Mouse (Mus musculus) liver, adult 2 months (tissue): ENCODE results near the gene Rap1a. TPM values are rescaled to one million over a fixed set of nuclear protein-coding genes. Genes with fewer than 3 reads are reported as not detected.

Experiments used
- DNase-seq: peaks from one replicate; pipeline ENCODE4 v3.0.0-alpha.2; 2011; ENCODE audit warnings: low read depth, low spot score; ENCODE audit errors: extremely low read depth
- H3K27ac ChIP-seq: fragments of 200-500 bp; replicated peaks from 2 replicates; pipeline ENCODE4 v1.5.1; 2012; ENCODE audit warnings: low read depth, mild to moderate bottlenecking, control low read depth, inconsistent platforms, low read length; ENCODE audit not compliant: insufficient read depth
- H3K27me3 ChIP-seq: fragments of 200-500 bp; 2 replicates; pipeline ENCODE4 v1.6.1; 2012; ENCODE audit warnings: mild to moderate bottlenecking, moderate library complexity, low read length, inconsistent platforms; ENCODE audit not compliant: control insufficient read depth, insufficient read depth
- H3K36me3 ChIP-seq: fragments of 200-500 bp; 2 replicates; pipeline ENCODE4 v1.6.1; 2012; ENCODE audit warnings: low read length, inconsistent platforms; ENCODE audit not compliant: control insufficient read depth, insufficient read depth
- H3K4me1 ChIP-seq: fragments of 200-500 bp; 2 replicates; pipeline ENCODE4 v1.6.1; 2011; ENCODE audit warnings: low read length; ENCODE audit not compliant: control insufficient read depth, insufficient read depth
- H3K4me3 ChIP-seq: fragments of 200-500 bp; 2 replicates; pipeline ENCODE4 v1.5.1; 2011; ENCODE audit warnings: low read depth, mild to moderate bottlenecking, control low read depth, low read length, moderate library complexity; ENCODE audit not compliant: insufficient read depth
- H3K79me2 ChIP-seq: fragments of 200-500 bp; 2 replicates; pipeline ENCODE4 v1.6.1; 2012; ENCODE audit warnings: inconsistent platforms, mild to moderate bottlenecking, low read length, moderate library complexity; ENCODE audit not compliant: control insufficient read depth, insufficient read depth
- H3K9ac ChIP-seq: fragments of 200-500 bp; 2 replicates; pipeline ENCODE4 v1.6.1; 2012; ENCODE audit warnings: low read depth, mild to moderate bottlenecking, control low read depth, inconsistent platforms, low read length
- CTCF ChIP-seq: fragments of 200-500 bp; IDR thresholded peaks from 2 replicates; pipeline ENCODE4 v1.5.1; 2011; ENCODE audit warnings: low read depth, low read length, control low read depth
- POLR2A ChIP-seq: fragments of 200-500 bp; IDR thresholded peaks from 2 replicates; pipeline ENCODE4 v1.6.1; 2011; ENCODE audit warnings: low read length, control low read depth; ENCODE audit not compliant: insufficient read depth; ENCODE audit errors: extremely low read depth
- WGBS: fragments of 180-500 bp; shearing (Covaris S2); methylation state at CpG from one replicate; pipeline ENCODE4 v1.1.7; 2018; 5-methylcytosine and 5-hydroxymethylcytosine counted together
- polyA plus RNA-seq: library from polyadenylated mRNA; depleted of rRNA; stranded (reverse); fragments of >200 nt; gene quantifications from 2 replicates; pipeline ENCODE4 v1.2.3, GENCODE M21; 2012
- total RNA-seq: library from RNA; depleted of rRNA; stranded (reverse); fragments of >200 nt; gene quantifications from 2 replicates; pipeline ENCODE4 v1.2.3, GENCODE M21; 2014

Gene Rap1a
- total and polyA plus RNA-seq, 2 experiments, result 8.7 to 65.2 TPM

DNA sequence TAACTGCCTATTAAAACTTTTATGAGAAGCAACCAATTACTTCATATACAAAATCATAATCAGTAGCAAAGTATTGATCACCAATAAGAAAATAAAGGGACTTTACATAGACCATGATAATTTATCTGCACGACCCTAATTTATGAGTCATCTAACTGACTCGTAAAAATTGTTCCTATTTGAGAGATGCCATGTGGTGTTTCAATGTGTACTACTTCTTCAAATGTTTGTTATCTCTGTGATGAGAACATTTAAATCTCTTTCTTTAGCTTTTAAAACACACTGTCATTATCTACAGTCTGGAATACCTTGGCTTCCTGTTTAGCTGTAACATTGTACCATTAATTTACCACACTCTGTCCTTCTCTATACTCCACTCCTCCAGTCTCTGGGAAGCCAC lies 31.8 kb downstream of the Rap1a start:
- H3K36me3 ChIP-seq, result no peaks in the 10 kb centered on the region
- peaks cover 24% of the 10 kb centered on the region; the same call in 1 of the 2 replicates for H3K79me2 ChIP-seq
- H3K9ac ChIP-seq, result no peak overlapping the region
- no peak overlapping the region for H3K27ac ChIP-seq
- no peaks in the 10 kb centered on the region for H3K27me3 ChIP-seq
- H3K4me1 ChIP-seq, result no peaks in the 10 kb centered on the region; the same call in 1 of the 2 replicates
- WGBS, result 67% methylated on average over 2 of the region's 2 CpGs
- no peak overlapping the region for H3K4me3 ChIP-seq
- no peak for TF ChIP-seq CTCF
- no peak for TF ChIP-seq POLR2A
- no peak for DNase-seq

- H3K9ac ChIP-seq, result no peak overlapping the region
- DNase-seq, result no peak
- peaks cover 4% of the 10 kb centered on the region for H3K4me1 ChIP-seq
- 52% methylated on average over 6 of the region's 6 CpGs for WGBS
- H3K27me3 ChIP-seq, result no peaks in the 10 kb centered on the region
- H3K36me3 ChIP-seq, result no peaks in the 10 kb centered on the region
- no peak overlapping the region for H3K4me3 ChIP-seq
- peaks cover 24% of the 10 kb centered on the region; the same call in 1 of the 2 replicates for H3K79me2 ChIP-seq
- H3K27ac ChIP-seq, result no peak overlapping the region
- TF ChIP-seq CTCF (0 out of 2 replicates have a peak, but pooled peaks have one; percentile 4), POLR2A (no peak)
Measured at GRCm38 (mm10) chr3:105768529-105768928, 32.6 kb downstream of the Rap1a start.

DNA sequence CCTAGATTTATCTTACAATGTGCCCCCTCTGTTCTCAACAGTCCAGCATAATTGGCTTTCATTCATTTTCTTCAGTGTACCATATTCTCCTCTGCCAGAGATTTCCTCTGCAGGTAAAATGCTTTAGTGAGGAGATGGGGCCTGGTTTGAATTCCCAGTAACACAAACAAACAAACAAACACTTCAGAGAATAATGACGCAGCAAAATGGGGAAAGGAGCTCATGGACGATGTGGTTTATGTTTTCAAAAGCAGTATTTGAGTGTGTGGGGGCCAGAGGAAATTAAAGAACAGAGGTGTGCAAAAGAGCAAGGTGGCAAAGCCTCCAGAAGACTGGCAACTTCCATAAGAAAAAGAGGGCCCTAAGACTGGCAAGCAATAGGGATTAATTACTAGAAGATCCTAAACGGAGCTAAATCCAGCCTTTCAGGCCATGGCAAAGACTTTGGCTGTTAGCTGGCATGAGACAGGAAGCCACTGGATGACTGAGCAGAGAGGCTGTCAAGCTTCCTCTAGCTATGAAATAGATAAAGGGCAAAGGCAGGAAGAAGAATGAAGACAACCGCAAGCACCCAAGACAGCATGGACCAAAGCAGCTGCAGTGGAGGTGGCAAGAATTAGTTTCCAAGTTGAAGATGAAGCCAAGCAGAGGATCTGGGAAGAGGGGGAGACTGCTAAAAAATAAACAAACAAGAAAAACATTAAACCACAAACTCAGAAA lies 37.8 kb downstream of the Rap1a start:
- DNase-seq, result no peak
- TF ChIP-seq CTCF (no peak), POLR2A (no peak)
- H3K27ac ChIP-seq, result peak overlapping the region; percentile 59; the same call in 1 of the 2 replicates
- H3K79me2 ChIP-seq, result peaks cover 33% of the 10 kb centered on the region; the same call in 1 of the 2 replicates
- peaks cover 27% of the 10 kb centered on the region for H3K4me1 ChIP-seq
- H3K27me3 ChIP-seq, result no peaks in the 10 kb centered on the region
- WGBS, result 34% methylated on average over 4 of the region's 4 CpGs
- no peak overlapping the region for H3K9ac ChIP-seq
- H3K36me3 ChIP-seq, result no peaks in the 10 kb centered on the region
- H3K4me3 ChIP-seq, result no peak overlapping the region

- H3K9ac ChIP-seq, result no peak overlapping the region
- H3K27ac ChIP-seq, result no peak overlapping the region
- no peaks in the 10 kb centered on the region for H3K27me3 ChIP-seq
- no peak overlapping the region for H3K4me3 ChIP-seq
- 91% methylated on average over 3 of the region's 3 CpGs for WGBS
- no peak for TF ChIP-seq POLR2A
- no peak for TF ChIP-seq CTCF
- H3K36me3 ChIP-seq, result no peaks in the 10 kb centered on the region
- peaks cover 30% of the 10 kb centered on the region; the same call in 1 of the 2 replicates for H3K79me2 ChIP-seq
- DNase-seq, result no peak
- H3K4me1 ChIP-seq, result peaks cover 39% of the 10 kb centered on the region
Measured at GRCm38 (mm10) chr3:105760063-105760462, 41.1 kb downstream of the Rap1a start.

DNA sequence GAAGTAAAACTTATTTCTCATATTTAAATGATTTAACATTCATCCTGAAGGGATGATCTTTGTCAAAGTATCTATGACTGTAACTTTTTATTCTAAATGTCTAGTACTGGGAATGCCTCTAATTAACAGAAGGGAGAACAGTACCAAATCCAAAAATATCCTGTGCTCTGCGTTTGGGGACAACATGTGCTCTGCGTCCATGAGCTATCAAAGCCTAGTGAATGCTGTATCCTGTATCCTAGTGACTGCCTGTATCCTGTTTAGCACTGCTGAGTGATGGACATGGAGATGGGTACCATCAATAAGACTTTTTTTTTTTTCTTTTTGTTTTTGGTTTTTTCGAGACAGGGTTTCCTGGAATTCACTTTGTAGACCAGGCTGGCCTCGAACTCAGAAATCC lies 42.5 kb downstream of the Rap1a start:
- Histone ChIP-seq H3K4me1 (peaks cover 37% of the 10 kb centered on the region), H3K79me2 (peaks cover 30% of the 10 kb centered on the region; the same call in 1 of the 2 replicates), H3K9ac (no peak overlapping the region), H3K36me3 (no peaks in the 10 kb centered on the region), H3K27ac (peak overlapping the region; percentile 17), H3K4me3 (no peak overlapping the region), H3K27me3 (no peaks in the 10 kb centered on the region)
- WGBS, result 30% methylated on average over 4 of the region's 4 CpGs
- TF ChIP-seq POLR2A, result no peak
- TF ChIP-seq CTCF, result no peak
- DNase-seq, result no peak

GRCm38 (mm10) chr3:105758098-105758497 lies 43.0 kb downstream of the Rap1a start:
- H3K4me3 ChIP-seq, result no peak overlapping the region
- H3K9ac ChIP-seq, result no peak overlapping the region
- no peak for TF ChIP-seq CTCF
- no peak for TF ChIP-seq POLR2A
- H3K4me1 ChIP-seq, result peaks cover 31% of the 10 kb centered on the region
- no peaks in the 10 kb centered on the region for H3K27me3 ChIP-seq
- H3K79me2 ChIP-seq, result peaks cover 25% of the 10 kb centered on the region; the same call in 1 of the 2 replicates
- peak; percentile 93 for DNase-seq
- no peaks in the 10 kb centered on the region for H3K36me3 ChIP-seq
- peak overlapping the region; percentile 90; the same call in 1 of the 2 replicates for H3K27ac ChIP-seq
